8 mouse cellular contexts compared by ENCODE assay signal in the genomic region with DNA sequence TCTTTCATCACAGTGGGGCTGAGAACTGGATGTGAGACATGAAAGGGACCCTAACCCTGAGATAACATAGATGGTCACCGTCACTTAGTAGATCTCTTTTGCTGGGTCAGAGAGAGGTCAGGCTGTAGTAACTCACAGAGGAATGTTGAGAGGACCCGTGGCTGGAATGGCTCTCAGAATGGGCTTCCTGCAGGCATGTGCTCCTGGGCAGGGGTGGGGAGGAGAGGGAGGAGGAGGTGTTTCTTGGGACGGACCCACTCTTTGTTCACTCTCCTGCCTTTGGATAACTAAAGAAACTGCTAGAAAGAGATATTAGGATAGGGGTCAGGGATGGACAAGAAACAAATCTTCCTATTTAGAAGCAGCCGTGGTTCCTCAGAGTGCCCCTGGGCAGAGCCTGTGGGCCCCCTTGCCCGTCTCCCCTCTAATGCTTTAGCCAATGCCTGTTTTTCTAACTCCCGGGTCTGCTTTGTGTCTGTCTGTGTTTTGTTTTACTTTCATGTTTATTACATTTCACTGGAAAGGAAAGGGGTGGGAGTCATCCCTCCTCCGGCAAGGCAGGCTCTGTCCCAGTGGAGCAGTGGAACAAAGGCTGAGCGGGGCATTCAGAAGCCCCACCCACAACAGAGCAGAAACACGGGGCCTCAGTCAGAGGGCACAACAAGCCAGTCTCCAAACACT. TPM values are rescaled to one million over a fixed set of nuclear protein-coding genes. Genes with fewer than 3 reads are reported as not detected.
DNase-seq lines count a peak whose midpoint lies in the region; ATAC-seq and TF ChIP-seq lines count a peak whose summit lies in the region.

No protein-coding gene starts in this region.

- H3K4me3 ChIP-seq in midbrain, embryonic 11.5 days (ENCODE audit: low read depth, low read length): no peak overlapping the region
- no peak overlapping the region for H3K4me3 ChIP-seq in midbrain, postnatal 0 days (ENCODE audit: low read depth, low read length)
- H3K4me3 ChIP-seq in heart, embryonic 15.5 days: peak overlapping the region; percentile 6; the same call in 1 of the 2 replicates
- H3K4me3 ChIP-seq in kidney, embryonic 16.5 days (ENCODE audit: low read length): no peak overlapping the region

- no peaks in the 10 kb centered on the region for H3K27me3 ChIP-seq in midbrain, embryonic 11.5 days (ENCODE audit: control insufficient read depth, insufficient read depth, low read length)
- no peaks in the 10 kb centered on the region for H3K27me3 ChIP-seq in midbrain, postnatal 0 days (ENCODE audit: insufficient read depth, low read length)
- H3K27me3 ChIP-seq in heart, embryonic 15.5 days: no peaks in the 10 kb centered on the region
- no peaks in the 10 kb centered on the region for H3K27me3 ChIP-seq in kidney, embryonic 16.5 days (ENCODE audit: insufficient read depth, low read length)

- no peak overlapping the region for H3K27ac ChIP-seq in midbrain, embryonic 11.5 days (ENCODE audit: low read depth, low read length)
- H3K27ac ChIP-seq in midbrain, postnatal 0 days (ENCODE audit: low read depth, low read length): no peak overlapping the region; the same call in 1 of the 2 replicates
- H3K27ac ChIP-seq in heart, embryonic 15.5 days: peak overlapping the region; percentile 79
- peak overlapping the region; percentile 74 for H3K27ac ChIP-seq in kidney, embryonic 16.5 days (ENCODE audit: low read length)

- DNase-seq in midbrain, embryonic 11.5 days (ENCODE audit: low spot score, missing footprints): no peak
- DNase-seq in midbrain, postnatal 0 days (ENCODE audit: low spot score): no peak
- DNase-seq in T-cell, adult 2 months (ENCODE audit: low spot score): no peak
- no peak for DNase-seq in thymus, postnatal 14 days
- no peak for DNase-seq in thymus, postnatal 4 days

- H3K9ac ChIP-seq in midbrain, embryonic 11.5 days (ENCODE audit: low read length): peak overlapping the region; percentile 10; the same call in 1 of the 2 replicates
- no peak overlapping the region for H3K9ac ChIP-seq in midbrain, postnatal 0 days (replicated peaks; ENCODE audit: low read length, poor library complexity, severe bottlenecking)
- H3K9ac ChIP-seq in heart, embryonic 15.5 days: 0 out of 2 replicates have a peak overlapping the region, but pooled peaks have one; percentile 29
- peak overlapping the region; percentile 45; the same call in 1 of the 2 replicates for H3K9ac ChIP-seq in kidney, embryonic 16.5 days (replicated peaks; ENCODE audit: low read length)

- no peaks in the 10 kb centered on the region for H3K9me3 ChIP-seq in midbrain, embryonic 11.5 days (ENCODE audit: control insufficient read depth, low read length)
- no peaks in the 10 kb centered on the region for H3K9me3 ChIP-seq in midbrain, postnatal 0 days (ENCODE audit: low read length)
- no peaks in the 10 kb centered on the region for H3K9me3 ChIP-seq in heart, embryonic 15.5 days (replicated peaks)
- no peaks in the 10 kb centered on the region for H3K9me3 ChIP-seq in kidney, embryonic 16.5 days (ENCODE audit: low read length)

- TF ChIP-seq CTCF in midbrain, postnatal 0 days (IDR thresholded peaks at IDR 0.05): no peak

- no peaks in the 10 kb centered on the region for H3K36me3 ChIP-seq in midbrain, embryonic 11.5 days (ENCODE audit: control insufficient read depth, insufficient read depth, low read length)
- no peaks in the 10 kb centered on the region for H3K36me3 ChIP-seq in midbrain, postnatal 0 days (ENCODE audit: insufficient read depth, low read length)
- H3K36me3 ChIP-seq in heart, embryonic 15.5 days: no peaks in the 10 kb centered on the region
- H3K36me3 ChIP-seq in kidney, embryonic 16.5 days (ENCODE audit: insufficient read depth, low read length): no peaks in the 10 kb centered on the region

- ATAC-seq in midbrain, embryonic 11.5 days (ENCODE audit: low FRiP score): peak; percentile 55; the same call in 1 of the 2 replicates
- no peak for ATAC-seq in midbrain, postnatal 0 days (ENCODE audit: low FRiP score)
- ATAC-seq in heart, embryonic 15.5 days (replicated peaks; ENCODE audit: insufficient number of reproducible peaks, insufficient read depth, low FRiP score, low read depth): peak; percentile 80
- ATAC-seq in kidney, embryonic 16.5 days (ENCODE audit: low FRiP score, low TSS enrichment): peak; percentile 86
- 0 out of 2 replicates have a peak, but pooled peaks have one; percentile 38 for ATAC-seq in megakaryocyte-erythroid progenitor cell, adult 5-6 weeks (replicated peaks; ENCODE audit: low FRiP score, low TSS enrichment, poor library complexity, severe bottlenecking)

- peaks cover 5% of the 10 kb centered on the region; the same call in 1 of the 2 replicates for H3K4me1 ChIP-seq in midbrain, embryonic 11.5 days (ENCODE audit: control insufficient read depth, insufficient read depth, low read length)
- H3K4me1 ChIP-seq in midbrain, postnatal 0 days (ENCODE audit: insufficient read depth, low read length): no peaks in the 10 kb centered on the region
- H3K4me1 ChIP-seq in heart, embryonic 15.5 days (replicated peaks): peaks cover 61% of the 10 kb centered on the region
- H3K4me1 ChIP-seq in kidney, embryonic 16.5 days (ENCODE audit: insufficient read depth, low read length): peaks cover 16% of the 10 kb centered on the region

- WGBS in midbrain, embryonic 11.5 days: 22% methylated on average over 9 of the region's 9 CpGs
- WGBS in midbrain, postnatal 0 days: 14% methylated on average over 9 of the region's 9 CpGs
- WGBS in heart, embryonic 15.5 days: 10% methylated on average over 9 of the region's 9 CpGs
- WGBS in kidney, embryonic 16.5 days: 7% methylated on average over 9 of the region's 9 CpGs

- H3K4me2 ChIP-seq in midbrain, embryonic 11.5 days: no peak overlapping the region
- no peak overlapping the region for H3K4me2 ChIP-seq in midbrain, postnatal 0 days (ENCODE audit: low read depth, low read length, poor library complexity, severe bottlenecking)
- H3K4me2 ChIP-seq in heart, embryonic 15.5 days: peak overlapping the region; percentile 49
- peak overlapping the region; percentile 37 for H3K4me2 ChIP-seq in kidney, embryonic 16.5 days (replicated peaks; ENCODE audit: low read depth, low read length)

RNA-seq across cellular contexts. Expression of a gene that starts 58.9 kb away (rescaled TPM):
- polyA plus RNA-seq in midbrain, embryonic 11.5 days (2014; fragmentation: Nextera tagmentation; extraction: Ambion mirVana): 14.8 and 19.2 TPM in 2 replicates
- 39.1 and 63.2 TPM in 2 replicates for total RNA-seq in midbrain, postnatal 0 days (2014; rRNA removed)
- polyA plus RNA-seq in midbrain, postnatal 0 days (2015; fragmentation: Nextera tagmentation; extraction: Ambion mirVana): 9.8 and 10.6 TPM in 2 replicates
- polyA plus RNA-seq in heart, embryonic 15.5 days (2015; fragmentation: Nextera tagmentation; extraction: Ambion mirVana): 31.1 and 36.4 TPM in 2 replicates
- 15.7 and 18.8 TPM in 2 replicates for polyA plus RNA-seq in kidney, embryonic 16.5 days (2015; fragmentation: Nextera tagmentation; extraction: Ambion mirVana)
- total RNA-seq in megakaryocyte-erythroid progenitor cell, adult 5-6 weeks (2014; fragmentation: Nextera tagmentation): 55.0 and 74.1 TPM in 2 replicates
- total RNA-seq in megakaryocyte-erythroid progenitor cell, adult 5-6 weeks (2017): 61.8 and 97.2 TPM in 2 replicates

Comparison
In these comparisons a context has a peak if more than half of its experiments do, and no peak if none do; other contexts are left out.
1. H3K27ac ChIP-seq: peak in heart, embryonic 15.5 days (single experiment) and kidney, embryonic 16.5 days (single experiment); none in midbrain, embryonic 11.5 days (single experiment) and midbrain, postnatal 0 days (single experiment).
2. H3K4me2 ChIP-seq: peak in heart, embryonic 15.5 days (single experiment) and kidney, embryonic 16.5 days (single experiment); none in midbrain, embryonic 11.5 days (single experiment) and midbrain, postnatal 0 days (single experiment).